Mouse (Mus musculus) testis, postnatal 14 days (tissue): ENCODE data around the gene Epb41l3.

Experiments
- DNase-seq: peaks from one replicate; pipeline ENCODE4 v3.0.0; 2021; ENCODE audit warnings: low spot score

Epb41l3 gene

DNA sequence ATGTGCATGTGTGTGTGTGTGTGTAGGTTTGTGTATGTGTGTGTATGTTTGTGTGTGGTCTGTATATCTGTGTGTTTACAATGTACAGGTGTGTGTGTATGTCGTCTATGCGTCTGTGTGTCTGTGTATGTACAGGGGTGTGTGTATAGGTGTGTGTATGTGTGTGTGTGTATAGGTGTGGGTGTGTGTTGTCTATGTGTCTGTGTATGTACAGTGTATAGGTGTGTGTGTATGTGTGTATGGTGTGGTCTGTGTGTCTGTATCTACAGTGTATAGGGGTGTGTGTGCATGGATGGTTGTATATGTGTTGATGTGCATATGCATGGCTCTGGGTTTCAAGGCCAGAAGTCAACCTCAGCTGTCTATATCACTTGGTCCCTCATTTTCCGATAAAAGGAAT is 161.7 kb downstream of the Epb41l3 start:
- no peak for DNase-seq

DNA sequence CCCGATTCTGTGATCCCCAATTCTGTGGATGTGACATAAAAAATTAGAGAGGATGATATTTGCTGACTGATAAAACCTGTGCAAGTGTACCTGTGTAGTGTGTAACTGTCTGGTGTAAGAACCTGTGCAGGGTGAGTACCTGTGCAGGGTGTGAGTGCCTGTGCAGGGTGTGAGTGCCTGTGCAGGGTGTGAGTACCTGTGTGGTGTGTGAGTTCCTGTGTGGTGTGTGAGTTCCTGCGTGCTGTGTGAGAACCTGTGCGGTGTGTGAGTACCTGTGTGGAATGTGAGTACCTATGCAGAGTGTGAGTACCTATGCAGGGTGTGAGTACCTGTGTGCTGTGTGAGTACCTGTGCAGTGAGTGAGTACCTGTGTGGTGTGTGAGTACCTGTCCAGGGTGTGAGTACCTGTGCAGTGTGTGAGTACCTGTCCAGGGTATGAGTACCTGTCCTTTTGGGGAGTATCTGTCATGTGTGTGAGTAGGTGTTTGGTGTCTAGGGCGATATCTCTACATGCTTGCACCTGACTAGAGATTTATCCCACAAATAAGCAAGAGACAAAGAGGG is 163.4 kb downstream of the Epb41l3 start:
- no peak for DNase-seq

DNA sequence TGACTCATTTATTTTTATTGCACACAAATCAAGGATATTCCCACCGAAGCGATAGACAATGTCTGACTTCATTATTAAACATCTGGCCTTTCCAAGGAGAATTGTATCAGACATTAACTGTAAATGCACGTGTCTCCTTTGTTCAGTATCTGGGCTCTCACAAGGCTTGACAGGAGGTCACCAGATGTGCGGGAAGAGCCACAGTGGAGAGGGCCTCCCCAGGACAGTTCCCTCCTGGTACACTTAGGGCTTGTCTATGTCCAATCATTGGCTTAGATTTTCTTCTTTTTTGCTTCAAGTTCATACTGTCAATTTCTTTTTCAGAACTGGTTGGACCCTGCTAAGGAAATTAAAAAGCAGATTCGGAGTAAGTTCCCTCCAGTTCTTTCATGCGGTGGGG is 163.9 kb downstream of the Epb41l3 start:
- no peak for DNase-seq

DNA sequence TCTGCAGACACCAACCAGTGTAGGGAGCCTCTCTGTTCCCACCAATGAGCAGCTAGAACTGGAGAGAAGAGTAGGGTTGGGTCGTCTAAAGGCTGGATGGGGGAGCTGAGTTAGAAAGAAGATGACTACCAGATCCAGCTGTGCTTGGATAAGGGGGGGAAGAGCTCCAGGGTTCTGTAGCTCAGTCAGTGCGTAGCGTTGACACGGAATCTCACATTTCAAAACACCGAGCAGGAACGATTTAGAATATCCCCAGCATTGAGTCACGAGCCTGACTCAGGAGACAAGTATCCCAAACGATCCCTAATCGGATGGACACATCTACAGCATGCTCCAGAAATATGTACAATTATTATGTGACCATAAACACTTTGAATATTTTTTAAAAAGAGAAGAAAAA is 180.4 kb downstream of the Epb41l3 start:
- no peak for DNase-seq

DNA sequence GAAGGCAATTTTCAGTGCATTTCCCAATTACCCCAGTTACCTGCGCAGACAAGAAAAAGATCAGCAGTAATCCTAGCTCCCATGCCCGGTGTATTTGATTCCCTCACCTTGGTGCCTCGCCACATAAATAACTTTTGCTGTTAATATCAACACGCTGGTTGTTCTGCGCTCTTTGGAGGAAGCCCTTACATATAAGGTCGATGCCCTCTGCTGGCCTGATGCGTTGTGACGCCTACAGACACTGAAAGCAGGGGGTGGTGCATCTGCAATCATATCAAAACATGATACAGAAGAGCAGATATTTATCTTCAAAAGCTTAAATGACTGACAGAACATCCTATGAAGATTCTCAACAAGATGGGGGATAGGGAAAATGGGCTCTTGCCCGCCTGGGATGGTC is 181.0 kb downstream of the Epb41l3 start:
- DNase-seq = no peak

DNA sequence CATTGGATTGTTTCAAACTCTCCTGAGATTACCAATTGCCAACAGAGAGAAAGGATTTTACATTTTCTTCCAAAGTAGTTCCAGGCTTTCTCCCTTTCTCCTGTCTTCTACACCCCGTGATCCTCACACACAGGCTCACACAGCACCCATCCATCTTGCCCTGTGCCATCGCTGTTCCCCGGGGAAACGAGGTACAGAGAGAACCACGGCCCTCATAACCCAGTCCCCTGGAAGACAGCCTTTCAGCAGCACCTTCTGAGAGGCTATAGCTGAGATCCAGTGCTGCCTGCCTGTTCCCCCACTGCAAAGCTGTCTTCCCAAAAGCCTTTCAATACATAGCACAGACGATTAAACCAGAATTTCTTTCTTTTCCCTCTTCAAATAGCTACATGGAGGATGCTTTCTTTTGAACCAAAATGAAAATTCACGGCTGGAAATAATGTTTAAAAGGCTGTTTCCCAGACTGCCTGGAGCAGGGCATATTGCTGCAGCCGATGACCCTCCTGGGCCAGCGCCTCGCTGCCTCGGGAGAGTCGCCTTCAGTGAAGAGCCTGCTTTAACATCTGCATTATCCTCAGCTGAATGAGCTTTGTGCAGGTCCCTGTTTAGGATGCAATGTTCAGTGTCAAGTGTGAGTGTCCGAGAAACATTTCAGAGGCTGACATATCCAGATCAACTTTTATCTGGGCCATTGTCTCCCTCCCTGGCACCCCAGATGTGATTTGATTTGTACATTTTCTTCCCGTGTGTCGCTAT is 188.5 kb downstream of the Epb41l3 start:
- DNase-seq = no peak

DNA sequence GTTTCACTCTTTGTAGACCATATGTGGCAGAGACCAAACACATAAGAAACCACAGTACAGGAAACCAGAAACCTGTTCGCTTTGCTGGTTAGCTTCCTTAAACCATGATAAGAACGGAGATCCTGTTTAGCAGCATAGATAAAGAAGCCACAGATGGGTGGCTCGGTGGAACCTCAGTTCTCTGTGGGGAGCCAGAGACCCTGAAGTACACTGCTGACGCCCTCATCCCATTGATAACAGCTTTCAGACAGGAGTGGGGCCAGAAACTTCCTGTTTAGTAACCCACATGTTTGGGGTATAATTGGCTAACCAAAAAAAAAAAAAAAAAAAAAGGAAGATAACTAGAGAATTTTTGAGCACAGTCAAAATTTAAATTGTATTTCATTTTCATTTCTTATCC is 189.7 kb downstream of the Epb41l3 start:
- DNase-seq = no peak

DNA sequence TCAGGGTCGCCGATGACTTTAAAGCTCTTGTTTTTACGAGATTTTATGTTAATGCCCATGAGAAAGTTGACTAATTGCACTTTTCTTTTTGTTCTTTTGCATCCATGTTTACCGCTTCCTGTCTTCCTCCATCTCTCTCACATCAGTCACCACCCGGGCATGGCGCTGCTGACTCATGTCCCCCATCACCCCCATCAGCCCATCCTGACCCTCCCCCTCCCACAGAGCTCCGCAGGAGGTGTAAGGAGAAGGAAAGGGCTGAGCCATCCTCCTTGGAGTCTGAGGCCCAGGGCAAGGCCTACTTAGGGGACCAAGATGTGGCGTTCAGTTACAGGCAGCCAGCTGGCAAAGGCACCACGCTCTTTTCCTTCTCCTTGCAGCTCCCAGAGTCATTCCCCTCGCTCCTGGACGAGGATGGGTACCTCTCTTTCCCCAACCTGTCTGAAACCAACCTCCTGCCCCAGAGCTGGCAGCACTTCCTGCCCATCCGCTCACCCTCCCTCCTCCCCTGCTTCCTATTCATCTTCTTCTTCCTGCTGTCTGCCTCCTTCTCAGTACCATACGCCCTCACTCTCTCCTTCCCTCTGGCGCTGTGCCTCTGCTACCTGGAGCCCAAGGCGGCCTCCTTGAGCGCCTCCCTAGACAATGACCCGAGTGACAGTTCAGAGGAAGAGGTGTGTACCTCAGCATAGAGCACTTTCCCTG is 190.4 kb downstream of the Epb41l3 start:
- no peak for DNase-seq

DNA sequence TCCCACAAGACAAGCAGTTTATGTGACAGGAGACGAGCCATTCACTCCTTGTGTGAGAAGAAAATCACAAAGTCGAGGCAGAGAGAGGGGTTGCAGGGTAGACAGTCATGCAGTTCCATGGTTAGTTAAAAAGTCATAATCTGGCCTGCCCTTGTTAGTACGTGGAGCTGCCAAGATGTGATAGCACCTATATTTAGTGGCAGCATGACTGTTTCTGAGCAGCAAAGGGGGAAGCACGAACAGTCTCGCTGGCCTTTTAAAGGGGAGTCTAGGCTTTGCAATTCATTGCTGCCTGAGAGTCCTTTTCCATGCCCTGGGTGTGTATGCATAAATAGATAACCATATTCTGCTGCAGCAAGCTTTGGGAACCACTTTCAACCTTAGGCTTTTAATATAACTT is 191.5 kb downstream of the Epb41l3 start:
- DNase-seq = no peak

DNA sequence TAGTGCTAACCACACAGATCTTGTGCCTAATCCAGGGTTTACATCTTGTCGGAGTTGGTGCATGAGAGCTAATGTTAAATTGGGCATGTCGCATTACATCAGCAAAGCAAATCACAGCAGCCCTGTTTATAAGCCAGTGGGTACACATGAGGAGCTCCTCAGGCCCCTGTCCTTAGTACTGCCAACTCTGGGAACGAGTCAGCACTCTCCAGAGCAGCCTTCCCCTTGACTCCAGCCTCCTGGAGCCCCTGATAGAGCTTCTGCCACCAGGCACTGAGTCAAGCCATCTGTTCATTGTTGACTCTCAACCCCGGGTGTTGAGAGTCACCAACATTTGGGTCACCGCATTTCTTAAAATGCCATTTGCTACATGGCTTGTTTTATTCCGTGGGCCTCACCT is 192.0 kb downstream of the Epb41l3 start:
- DNase-seq = no peak

DNA sequence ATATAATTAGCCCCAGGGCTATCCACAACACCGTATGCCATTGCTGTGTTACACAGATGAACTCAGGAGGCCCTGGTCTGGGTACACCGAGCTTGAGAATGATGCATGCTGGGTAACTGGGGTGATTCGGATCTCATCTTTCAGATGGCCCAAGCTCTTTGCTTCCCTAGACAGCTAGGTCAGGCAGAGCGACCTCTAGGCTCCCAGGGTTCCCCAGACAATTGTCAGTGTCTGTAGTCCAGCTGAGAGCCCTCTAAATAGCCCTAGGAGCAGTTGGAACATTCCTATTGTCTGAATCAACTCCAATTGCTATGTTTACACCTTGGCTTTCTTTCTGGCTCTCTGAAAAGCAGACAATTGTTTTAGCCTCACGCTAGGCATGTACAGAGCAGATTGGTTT is 201.9 kb downstream of the Epb41l3 start:
- no peak for DNase-seq

DNA sequence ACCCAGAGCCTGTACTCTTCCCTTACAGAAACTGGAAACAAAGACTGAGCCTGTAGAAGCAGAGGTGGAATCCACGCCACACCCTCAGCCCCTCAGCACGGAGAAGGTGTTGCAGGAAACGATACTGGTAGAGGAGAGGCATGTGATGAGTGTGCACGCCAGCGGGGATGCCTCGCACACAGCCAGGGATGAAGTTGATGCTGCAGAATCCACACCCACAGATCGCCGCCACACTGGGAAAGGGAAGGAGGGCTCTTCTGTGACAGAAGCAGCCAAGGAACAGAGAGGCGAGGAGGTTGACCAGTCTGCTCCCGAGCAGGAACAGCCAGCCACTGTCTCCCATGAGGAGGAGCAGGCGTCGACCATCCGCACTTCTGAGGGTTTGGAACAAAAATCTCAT is 209.0 kb downstream of the Epb41l3 start:
- DNase-seq = no peak

DNA sequence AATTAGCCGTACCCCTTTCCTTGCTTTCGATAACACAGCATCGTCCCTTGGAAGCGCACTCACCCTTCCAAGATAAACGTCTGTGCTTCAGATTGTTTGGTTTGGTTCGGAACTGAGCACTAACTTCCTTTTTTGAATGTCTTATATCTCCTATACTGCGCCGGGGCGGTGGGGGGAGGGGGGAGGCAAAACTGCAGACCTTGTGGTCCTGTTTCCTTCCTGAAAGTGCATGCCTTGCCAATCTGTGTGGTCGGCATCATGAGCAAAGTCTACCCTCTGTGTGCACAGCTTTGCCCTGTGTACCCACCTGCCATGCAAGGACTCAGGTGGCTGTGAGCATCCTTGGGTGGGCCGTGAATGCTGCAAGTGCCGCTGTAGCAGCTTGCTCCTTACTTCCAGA is 212.6 kb downstream of the Epb41l3 start:
- no peak for DNase-seq

DNA sequence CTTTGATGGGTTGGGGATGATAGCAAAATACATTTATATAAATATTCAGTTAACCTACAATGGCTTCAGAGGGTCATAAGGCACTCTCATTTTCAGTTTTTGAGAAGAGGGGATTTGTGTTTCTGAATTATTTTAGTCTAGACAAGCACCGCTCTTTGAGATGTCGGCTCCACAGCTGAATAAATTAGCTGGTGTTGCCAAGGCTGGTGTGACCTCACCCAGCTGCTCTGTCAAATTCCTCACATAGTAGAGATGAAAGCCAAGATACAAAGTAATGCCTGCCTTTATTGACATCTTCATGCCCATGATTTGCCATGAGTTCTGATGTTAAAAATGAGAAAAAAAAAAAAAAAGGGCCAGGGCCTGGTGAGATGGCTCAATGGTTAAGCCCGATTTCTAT is 214.8 kb downstream of the Epb41l3 start:
- no peak for DNase-seq

DNA sequence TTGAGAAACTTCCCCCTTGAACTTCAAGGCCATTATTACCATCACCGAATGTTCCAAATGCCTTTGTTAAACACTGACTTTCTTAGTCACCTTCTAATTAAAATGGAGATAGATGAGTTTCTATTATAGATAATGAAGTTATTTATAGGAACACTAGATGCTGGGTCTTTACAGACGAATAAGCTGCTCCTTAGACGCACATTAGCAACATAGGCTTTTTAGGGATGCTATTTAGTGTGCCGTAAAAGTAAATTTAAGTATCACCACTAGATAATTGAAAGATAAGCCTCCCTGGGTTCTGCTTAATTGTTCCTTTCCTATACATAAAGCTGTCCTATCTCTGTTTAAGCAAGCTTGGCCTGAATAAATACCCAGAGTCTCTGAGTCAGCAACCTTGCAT is 226.1 kb downstream of the Epb41l3 start:
- DNase-seq = no peak

DNA sequence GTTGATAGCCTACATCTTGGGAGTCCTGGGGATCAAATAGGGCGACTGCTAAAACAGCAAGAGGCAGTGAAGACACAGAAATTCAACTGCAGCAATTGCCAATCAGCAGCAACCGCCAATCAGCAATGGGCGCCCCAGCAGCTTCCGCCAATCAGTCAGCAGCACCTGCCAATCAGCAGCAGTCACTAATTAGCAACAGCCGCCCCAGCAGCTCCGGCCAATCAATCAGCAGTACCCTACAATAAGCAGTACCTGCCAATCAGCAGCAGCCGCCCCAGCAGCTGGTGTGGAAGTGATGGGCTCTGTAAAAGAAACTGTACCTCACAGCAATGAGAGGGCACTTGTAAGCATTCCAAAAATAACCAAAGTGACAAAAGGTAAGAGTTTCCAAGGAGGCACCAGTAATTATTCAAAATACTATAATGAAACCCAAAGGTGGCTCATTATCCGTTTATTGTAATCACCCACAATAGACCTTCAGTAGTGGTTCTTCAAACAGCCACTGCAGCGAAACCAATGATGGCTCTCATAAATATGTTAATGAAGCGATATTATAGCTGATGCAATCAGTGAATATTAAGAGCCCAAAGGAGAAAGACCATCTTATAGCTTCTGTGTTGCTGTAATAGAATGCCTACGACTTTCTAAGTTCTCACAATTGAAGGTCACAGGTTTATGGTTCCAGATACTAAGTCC is 228.2 kb downstream of the Epb41l3 start:
- DNase-seq = peak; percentile 59

DNA sequence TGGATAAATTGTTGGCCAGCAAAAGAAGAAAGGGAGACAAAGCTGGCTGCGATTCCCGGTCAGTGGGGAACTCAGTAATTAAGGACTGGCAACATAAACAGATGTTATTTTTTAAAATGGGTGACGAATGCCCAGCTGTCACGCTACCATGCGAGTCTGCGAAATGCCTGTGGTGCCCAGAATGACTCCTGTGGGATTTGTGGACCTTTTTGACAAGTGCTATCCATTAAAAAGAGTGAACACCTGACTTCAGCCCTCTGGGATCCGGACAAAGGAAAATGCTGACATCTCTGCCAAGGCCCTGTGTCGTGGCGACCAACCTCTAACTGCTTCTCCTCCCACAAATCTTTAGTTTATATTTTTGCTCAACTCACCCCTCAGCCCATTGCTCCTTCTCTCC is 232.2 kb downstream of the Epb41l3 start:
- DNase-seq = no peak

DNA sequence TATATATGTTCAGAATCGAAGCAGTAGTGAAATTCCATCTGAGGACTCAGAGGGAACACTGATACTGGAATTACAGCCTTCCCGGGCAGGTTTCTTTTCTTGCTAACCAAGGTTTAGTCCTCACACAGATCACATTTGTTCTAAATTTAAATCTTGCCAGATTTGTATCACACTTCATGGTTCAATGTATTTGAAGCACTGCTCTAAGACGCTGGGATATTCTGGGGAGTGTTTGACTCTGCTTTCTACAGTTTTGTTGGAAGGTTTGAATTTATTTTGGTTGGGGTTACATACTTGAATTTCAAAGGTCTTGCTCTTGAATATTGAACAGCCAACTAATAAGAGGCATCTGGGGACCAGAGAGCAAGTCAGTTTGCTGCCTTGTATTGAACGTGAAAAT is 234.4 kb downstream of the Epb41l3 start:
- no peak for DNase-seq

DNA sequence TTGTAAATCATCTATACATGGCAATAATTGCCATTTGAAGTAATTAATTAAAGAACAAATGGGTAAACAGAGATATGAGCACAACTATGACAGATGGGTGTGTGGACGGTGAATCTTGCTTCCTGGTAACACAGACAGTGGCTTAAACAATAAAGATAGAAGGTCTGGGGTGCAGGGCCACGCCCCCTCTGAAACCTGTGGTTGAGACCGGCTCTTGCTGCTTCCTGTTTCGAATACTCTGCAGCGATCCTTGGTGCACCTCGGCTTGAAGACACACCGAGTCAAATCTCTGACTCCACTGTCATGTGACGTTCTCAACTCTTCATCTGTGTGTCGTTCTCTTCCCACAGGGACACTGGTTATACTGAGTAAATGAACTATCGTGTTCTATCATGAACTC is 245.0 kb downstream of the Epb41l3 start:
- DNase-seq = no peak

DNA sequence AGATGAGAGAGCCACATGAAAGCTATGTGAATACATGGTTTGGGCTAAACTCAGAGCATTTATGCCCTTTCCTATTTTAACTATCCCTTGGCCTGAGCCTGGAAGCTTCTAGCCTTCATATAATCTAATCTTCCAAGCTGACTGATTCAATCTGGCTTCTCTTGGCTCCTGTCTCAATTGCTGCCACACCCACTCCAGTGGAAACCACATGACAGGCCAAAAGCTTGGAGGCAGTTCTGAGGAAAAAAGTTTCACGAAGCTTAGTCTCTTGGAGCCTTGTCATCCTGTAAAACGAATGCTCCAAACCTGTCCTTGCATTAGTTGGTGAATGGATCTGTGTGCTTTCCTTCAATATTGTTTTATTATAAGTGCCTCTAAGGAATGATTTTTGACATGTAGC is 247.2 kb downstream of the Epb41l3 start:
- DNase-seq = no peak
